Mouse (Mus musculus): ENCODE data around the gene Cenpm. TPM values are rescaled to one million over a fixed set of nuclear protein-coding genes. Genes with fewer than 3 reads are reported as not detected.
A peak's percentile ranks its signal among the peaks of the same experiment; 100 is the strongest.

Cenpm gene
- polyA plus RNA-seq, 1 experiment, result 32.0 TPM

DNA sequence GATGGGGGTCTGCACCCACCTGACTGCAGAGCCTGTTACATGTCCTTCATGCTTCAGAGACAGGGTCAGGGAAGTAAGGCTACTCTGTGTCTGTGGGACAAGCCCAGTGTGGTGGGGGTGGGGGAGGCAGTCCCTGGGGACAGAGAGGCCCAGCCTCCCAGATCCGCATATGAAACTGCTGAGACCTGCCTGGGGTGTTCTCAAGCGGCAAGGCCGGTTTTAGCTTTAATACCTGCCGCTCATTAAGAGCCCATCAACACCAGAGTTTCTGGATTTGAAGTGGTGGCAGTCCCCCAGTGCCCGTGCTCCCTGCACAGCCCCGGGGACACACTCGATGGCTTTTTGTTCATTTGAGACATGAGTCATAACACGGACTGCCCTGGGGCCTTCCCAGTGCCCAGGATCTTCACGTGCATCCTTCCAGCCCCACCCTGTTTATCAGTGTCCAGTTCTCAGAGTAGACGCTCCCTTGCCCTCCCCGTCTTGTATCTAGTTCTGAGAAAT, 15.0 kb downstream of the Cenpm start:
- H3K36me3 ChIP-seq (replicated peaks; ENCODE audit: low read length), result peaks cover 13% of the 10 kb centered on the region
- H3K4me1 ChIP-seq, result peaks cover 26% of the 10 kb centered on the region
- TF ChIP-seq FLI1 (IDR thresholded peaks at IDR 0.05; ENCODE audit: low read length) (no peak), GATA1 (IDR thresholded peaks at IDR 0.05; ENCODE audit: borderline replicate concordance, low read length) (no peak)
- no peaks in the 10 kb centered on the region for H3K9me3 ChIP-seq
- no peak overlapping the region for H3K4me3 ChIP-seq (replicated peaks)
- peaks cover 51% of the 10 kb centered on the region for H3K27me3 ChIP-seq (replicated peaks)

DNA sequence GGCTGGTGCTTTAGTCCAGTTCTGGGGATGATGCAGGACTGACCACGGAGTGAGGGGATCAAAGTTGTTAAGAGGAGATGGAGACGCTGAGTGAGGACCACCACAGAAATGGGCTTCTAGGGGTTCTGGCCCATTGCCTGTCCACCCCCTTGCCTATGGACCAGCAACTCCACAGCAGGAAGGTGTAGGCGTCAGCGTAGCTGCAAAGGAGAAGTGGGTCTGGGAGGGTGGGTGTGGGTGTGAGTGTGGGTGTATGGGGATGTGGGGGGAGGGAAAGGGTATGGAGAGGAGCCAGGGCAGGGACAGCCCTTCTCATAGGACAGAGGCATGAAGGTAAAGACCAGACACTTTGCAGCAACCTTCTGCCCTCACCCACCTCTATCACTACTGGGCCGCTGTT, 18.8 kb downstream of the Cenpm start:
- H3K27me3 ChIP-seq (replicated peaks), result peaks cover 67% of the 10 kb centered on the region

DNA sequence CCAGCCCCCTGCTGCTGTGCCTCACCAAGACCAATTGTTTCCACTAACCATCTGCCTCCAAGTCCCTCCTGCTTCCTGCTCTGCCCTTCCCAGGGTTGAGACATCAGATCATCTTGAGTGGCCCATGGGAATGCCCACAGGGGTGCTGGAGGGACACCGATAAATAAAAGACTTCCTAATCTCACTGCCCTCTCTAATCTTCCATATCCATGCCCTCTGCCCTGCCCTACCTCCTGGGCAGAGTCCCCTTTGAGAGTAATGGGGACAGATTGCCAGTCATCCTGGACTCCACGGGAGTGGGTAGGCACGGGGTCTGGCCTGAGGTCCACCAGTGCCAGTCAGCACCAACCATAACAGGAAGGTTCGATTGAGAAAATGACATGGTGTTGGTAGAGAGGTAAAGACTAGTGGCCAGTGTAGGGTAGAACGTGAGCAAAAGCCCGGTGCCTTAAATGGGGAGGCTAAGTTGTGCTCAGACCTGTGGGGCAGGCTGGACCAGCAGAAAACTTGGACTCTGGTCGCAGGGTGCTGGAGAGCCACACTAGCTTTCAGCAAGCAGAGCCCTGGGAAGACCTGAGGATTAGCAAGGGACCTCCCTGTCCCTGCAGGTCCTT, 19.8 kb downstream of the Cenpm start:
- no peak for TF ChIP-seq GATA1 (IDR thresholded peaks at IDR 0.05; ENCODE audit: borderline replicate concordance, low read length)
- TF ChIP-seq FLI1 (IDR thresholded peaks at IDR 0.05; ENCODE audit: low read length), result no peak
- Histone ChIP-seq H3K27me3 (replicated peaks) (peaks cover 65% of the 10 kb centered on the region), H3K4me3 (replicated peaks) (peak overlapping the region; percentile 90), H3K9me3 (no peaks in the 10 kb centered on the region), H3K36me3 (replicated peaks; ENCODE audit: low read length) (no peaks in the 10 kb centered on the region), H3K4me1 (peaks cover 30% of the 10 kb centered on the region)

More for the DNA sequence above, 18.8 kb downstream of the Cenpm start:
- Histone ChIP-seq H3K4me3 (replicated peaks) (no peak overlapping the region), H3K9me3 (no peaks in the 10 kb centered on the region), H3K36me3 (replicated peaks; ENCODE audit: low read length) (no peaks in the 10 kb centered on the region), H3K4me1 (peaks cover 32% of the 10 kb centered on the region)
- TF ChIP-seq GATA1 (IDR thresholded peaks at IDR 0.05; ENCODE audit: borderline replicate concordance, low read length), result no peak

DNA sequence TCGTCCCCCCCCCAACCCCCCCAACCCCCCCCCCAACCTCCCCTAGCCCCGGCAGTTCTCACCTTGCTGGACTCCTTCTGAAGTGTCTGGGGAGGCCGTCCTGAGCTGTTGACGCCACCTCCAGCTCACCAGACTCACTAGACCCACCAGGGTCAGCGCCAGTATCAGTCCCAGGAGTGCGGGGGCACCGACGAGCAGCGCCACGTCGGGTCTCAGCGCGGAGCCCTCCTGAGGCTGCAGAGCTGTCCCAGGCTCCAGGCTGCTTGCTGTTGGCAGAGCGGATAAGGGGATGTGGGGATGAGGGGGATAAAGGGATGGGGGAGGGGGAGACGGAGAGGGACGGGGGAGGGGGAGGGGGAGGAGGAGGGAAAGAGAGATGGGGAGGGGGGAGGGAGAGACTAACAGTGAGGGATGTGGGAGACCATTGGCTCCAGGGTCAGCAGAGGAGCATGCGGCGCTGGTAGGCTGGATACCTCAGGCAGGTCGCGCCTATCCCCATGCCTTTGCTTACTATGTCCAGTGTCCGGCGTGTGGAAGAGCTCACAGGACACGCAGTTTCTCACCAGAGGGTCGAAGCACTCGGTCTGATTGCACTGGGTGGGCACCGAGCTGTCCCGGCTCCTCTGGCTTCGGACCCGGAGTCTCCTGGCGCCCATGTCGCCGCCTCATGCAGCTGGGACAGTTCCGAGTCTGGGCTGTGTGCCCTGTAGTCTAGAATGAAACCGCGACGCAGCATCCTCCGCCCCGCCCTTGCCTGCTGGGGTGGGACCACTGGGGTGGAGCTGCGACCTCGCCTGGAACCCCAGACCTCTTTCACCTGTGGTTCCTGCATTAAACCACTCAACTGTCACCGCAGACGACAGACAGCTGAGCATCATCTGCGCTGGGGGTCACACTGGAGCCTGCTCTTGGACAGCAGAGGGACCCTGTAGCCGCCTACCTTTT, 20.6 kb downstream of the Cenpm start, which contains the start of gene Tnfrsf13c:
TSS of gene Tnfrsf13c (minus strand) at position 713 of the 945 bp plus-strand sequence.
- peak within 1 kb of the TSS; percentile 90 for H3K4me3 ChIP-seq (replicated peaks)
- peaks cover 66% of the 10 kb centered on the region for H3K27me3 ChIP-seq (replicated peaks)
- H3K4me1 ChIP-seq, result peaks cover 38% of the 10 kb centered on the region
- TF ChIP-seq GATA1 (IDR thresholded peaks at IDR 0.05; ENCODE audit: borderline replicate concordance, low read length), result no peak
- no peak for TF ChIP-seq FLI1 (IDR thresholded peaks at IDR 0.05; ENCODE audit: low read length)
- no peaks in the 10 kb centered on the region for H3K9me3 ChIP-seq
- no peaks in the 10 kb centered on the region for H3K36me3 ChIP-seq (replicated peaks; ENCODE audit: low read length)

DNA sequence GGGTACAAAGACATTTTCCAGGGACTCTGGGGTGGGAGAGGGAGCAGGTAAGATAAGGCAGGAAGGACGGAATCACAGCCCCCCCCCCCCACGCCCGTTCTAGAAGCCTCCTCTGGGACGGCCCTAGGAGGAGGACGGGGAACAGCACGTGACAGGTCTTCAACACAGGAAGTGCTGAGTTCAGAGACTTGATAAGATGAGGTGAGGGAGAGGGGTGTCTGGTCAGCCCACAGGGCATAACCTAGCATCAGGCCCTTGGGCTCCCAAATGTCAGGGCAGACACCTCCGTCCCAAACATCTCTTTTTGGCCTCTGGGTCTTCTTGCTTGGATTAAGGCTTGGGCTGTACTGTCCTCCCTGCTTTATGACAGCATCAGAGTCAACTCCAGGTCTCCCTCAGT, 21.3 kb downstream of the Cenpm start:
- Histone ChIP-seq H3K4me1 (peaks cover 43% of the 10 kb centered on the region), H3K27me3 (replicated peaks) (peaks cover 66% of the 10 kb centered on the region), H3K36me3 (replicated peaks; ENCODE audit: low read length) (no peaks in the 10 kb centered on the region), H3K9me3 (no peaks in the 10 kb centered on the region), H3K4me3 (replicated peaks) (no peak overlapping the region)
- TF ChIP-seq GATA1 (IDR thresholded peaks at IDR 0.05; ENCODE audit: borderline replicate concordance, low read length) (no peak), FLI1 (IDR thresholded peaks at IDR 0.05; ENCODE audit: low read length) (no peak)

DNA sequence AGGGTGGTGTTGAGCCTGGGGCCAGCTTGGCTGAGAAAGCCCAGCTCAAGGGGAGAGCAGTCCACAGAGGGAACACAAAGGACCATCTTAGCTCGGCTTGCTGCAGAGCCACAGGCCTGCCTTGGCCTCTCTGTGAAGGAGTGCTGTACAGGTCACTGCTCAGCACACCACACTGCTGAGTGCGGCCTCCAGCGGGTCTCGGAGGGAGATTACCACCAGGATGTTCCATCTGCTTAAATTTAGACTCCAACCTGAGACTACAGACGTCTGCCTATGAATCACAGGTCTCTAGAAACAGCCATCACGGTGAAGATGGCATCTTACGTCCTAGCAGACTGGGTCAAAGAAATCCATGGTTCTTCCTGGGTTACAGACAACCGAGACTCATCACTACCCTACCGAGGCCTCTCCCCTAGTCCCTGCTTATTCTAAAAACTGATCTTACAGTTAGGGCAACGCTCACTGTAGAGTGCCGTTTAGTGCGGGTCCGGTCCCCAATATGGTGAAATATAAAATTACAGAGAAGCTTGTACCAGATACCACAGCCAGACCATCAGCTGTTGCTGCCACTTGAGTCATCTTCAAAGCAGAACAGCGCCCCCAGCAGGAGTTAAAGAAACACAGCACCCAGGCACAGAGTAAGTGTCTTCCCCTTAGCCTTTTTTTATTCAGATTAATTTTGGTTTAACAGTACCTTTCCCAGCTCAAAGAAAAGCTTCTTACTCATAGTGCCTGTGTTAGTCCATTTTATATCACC, 23.3 kb downstream of the Cenpm start:
- H3K4me3 ChIP-seq (replicated peaks), result no peak overlapping the region
- no peaks in the 10 kb centered on the region for H3K36me3 ChIP-seq (replicated peaks; ENCODE audit: low read length)
- H3K9me3 ChIP-seq, result no peaks in the 10 kb centered on the region
- peaks cover 49% of the 10 kb centered on the region for H3K4me1 ChIP-seq
- no peak for TF ChIP-seq FLI1 (IDR thresholded peaks at IDR 0.05; ENCODE audit: low read length)
- TF ChIP-seq GATA1 (IDR thresholded peaks at IDR 0.05; ENCODE audit: borderline replicate concordance, low read length), result no peak
- H3K27me3 ChIP-seq (replicated peaks), result peaks cover 73% of the 10 kb centered on the region

DNA sequence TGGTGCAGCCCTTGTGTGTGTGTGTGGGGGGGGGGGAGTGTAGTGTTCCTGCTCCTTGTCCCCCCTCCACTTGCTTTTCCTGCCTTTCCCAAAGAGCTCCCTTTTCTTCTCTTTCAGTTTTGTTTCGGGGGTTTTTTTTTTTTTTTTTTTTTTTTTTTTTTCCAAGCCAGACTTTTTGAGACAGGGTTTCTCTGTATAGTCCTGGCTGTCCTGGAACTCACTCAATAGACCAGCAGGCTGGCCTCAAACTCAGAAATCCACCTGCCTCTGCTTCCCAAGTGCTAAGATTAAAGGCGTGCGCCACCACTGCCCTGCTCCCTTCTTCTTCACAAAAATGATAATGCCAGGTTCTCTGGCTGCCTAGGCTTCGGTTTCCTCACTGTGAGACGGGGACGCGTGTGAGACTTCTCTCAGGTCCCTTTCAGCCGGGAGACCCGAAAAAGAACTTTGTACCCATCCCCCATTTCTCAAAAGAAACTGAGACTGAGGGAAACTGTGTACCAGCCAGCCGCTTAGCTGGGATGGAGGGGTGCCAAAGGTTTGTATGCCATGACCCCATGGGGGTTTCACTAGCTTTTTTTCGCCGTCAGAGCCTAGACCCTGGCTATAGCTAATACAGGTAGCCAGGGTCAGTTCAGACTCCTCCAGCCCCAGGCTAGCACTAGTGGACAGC, 24.4 kb downstream of the Cenpm start:
- Histone ChIP-seq H3K4me3 (replicated peaks) (no peak overlapping the region), H3K4me1 (peaks cover 39% of the 10 kb centered on the region), H3K9me3 (no peaks in the 10 kb centered on the region), H3K36me3 (replicated peaks; ENCODE audit: low read length) (no peaks in the 10 kb centered on the region), H3K27me3 (replicated peaks) (peaks cover 73% of the 10 kb centered on the region)
- TF ChIP-seq FLI1 (IDR thresholded peaks at IDR 0.05; ENCODE audit: low read length), result no peak
- no peak for TF ChIP-seq GATA1 (IDR thresholded peaks at IDR 0.05; ENCODE audit: borderline replicate concordance, low read length)

DNA sequence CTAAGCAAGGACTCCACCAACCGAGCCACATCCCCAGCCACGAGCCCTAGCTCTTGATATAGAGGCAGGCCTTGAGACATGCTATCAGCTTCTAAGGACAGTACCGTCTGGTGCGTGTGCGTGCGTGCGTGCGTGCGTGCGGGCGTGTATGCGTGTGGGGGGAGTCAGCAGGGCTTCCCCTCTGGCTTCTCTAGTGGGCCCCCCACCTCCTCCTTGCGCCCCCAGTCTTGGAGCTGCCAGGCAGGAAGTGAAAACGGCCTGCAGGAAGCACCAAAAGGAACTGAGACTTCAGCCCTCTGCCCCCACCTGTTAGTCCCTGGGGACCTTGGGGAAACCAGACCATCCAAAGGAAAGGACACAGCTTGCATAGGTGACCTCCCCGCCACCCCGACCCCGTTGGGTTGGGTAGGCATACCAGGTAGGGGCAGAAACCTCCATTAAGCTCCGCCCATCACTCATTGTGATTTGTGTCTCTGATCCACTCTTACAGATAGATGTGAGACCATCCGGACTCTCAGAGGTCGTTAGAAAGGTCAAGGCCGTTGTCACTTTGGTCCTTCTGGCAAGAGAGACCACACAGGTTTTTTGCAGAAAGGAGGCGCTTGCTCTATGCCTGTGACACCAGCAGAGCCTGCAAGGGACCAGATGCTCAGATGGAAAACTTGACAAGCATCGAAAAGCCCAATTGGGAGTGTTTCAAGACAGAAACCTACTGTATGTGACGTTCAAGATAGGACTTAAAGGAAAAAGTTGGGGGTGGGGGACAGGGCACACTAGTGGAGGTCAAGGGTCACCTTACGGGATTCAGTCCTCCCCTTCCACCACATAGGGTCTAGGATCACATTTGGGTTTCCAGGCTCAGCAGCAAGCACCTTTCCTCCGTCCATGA, 25.5 kb downstream of the Cenpm start:
- Histone ChIP-seq H3K9me3 (no peaks in the 10 kb centered on the region), H3K4me3 (replicated peaks) (no peak overlapping the region), H3K4me1 (peaks cover 31% of the 10 kb centered on the region), H3K27me3 (replicated peaks) (peaks cover 72% of the 10 kb centered on the region), H3K36me3 (replicated peaks; ENCODE audit: low read length) (no peaks in the 10 kb centered on the region)
- TF ChIP-seq FLI1 (IDR thresholded peaks at IDR 0.05; ENCODE audit: low read length), result no peak
- no peak for TF ChIP-seq GATA1 (IDR thresholded peaks at IDR 0.05; ENCODE audit: borderline replicate concordance, low read length)
